Mouse (Mus musculus) lung, embryonic 14.5 days (tissue): ENCODE data around the gene Gdf15. TPM values are rescaled to one million over a fixed set of nuclear protein-coding genes. Genes with fewer than 3 reads are reported as not detected.

ENCODE experiments used
- ATAC-seq: fragments of 200-750 bp; cut with Nextera tagmentation; 2 replicates; pipeline ENCODE4 v1.8.0; 2017; ENCODE audit warnings: mild to moderate bottlenecking, moderate TSS enrichment, moderate library complexity; ENCODE audit not compliant: insufficient read depth
- DNase-seq: peaks from one replicate; pipeline ENCODE4 v3.0.0-alpha.2; 2015
- H3K27ac ChIP-seq: fragments of 300-500 bp; sonication (generic); 2 replicates; pipeline ENCODE4 v1.5.1; 2014; ENCODE audit warnings: low read depth, mild to moderate bottlenecking, moderate library complexity
- H3K27me3 ChIP-seq: fragments of 300-500 bp; sonication (generic); 2 replicates; pipeline ENCODE4 v1.6.1; 2014; ENCODE audit warnings: low read length, control low read depth; ENCODE audit not compliant: insufficient read depth
- H3K36me3 ChIP-seq: fragments of 300-500 bp; sonication (generic); 2 replicates; pipeline ENCODE4 v1.6.1; 2014; ENCODE audit warnings: control low read depth; ENCODE audit not compliant: insufficient read depth
- H3K4me1 ChIP-seq: fragments of 300-500 bp; sonication (generic); 2 replicates; pipeline ENCODE4 v1.6.1; 2014; ENCODE audit warnings: antibody characterized with exemption, control low read depth; ENCODE audit not compliant: insufficient read depth
- H3K4me2 ChIP-seq: fragments of 300-500 bp; sonication (generic); 2 replicates; pipeline ENCODE4 v1.6.1; 2014; ENCODE audit warnings: mild to moderate bottlenecking
- H3K4me3 ChIP-seq: fragments of 300-500 bp; sonication (generic); 2 replicates; pipeline ENCODE4 v1.5.1; 2014; ENCODE audit warnings: low read depth, low read length
- H3K9ac ChIP-seq: fragments of 300-500 bp; sonication (generic); 2 replicates; pipeline ENCODE4 v1.6.1; 2014
- H3K9me3 ChIP-seq: fragments of 300-500 bp; sonication (generic); 2 replicates; pipeline ENCODE4 v1.6.1; 2016; ENCODE audit warnings: low read depth, low read length, control low read depth
- CTCF ChIP-seq: IDR thresholded peaks from 2 replicates; pipeline ENCODE4 v1.5.1; 2016; ENCODE audit warnings: antibody characterized with exemption, low read depth
- WGBS: fragments of 180-500 bp; shearing (Covaris S2); extraction: QIAGEN DNeasy Blood & Tissue Kit; methylation state at CpG from one replicate; pipeline ENCODE4 v1.1.7; 2014; 5-methylcytosine and 5-hydroxymethylcytosine counted together
- polyA plus RNA-seq: library from polyadenylated mRNA; unstranded; fragments of >200 nt; fragmentation: Nextera tagmentation; extraction: Ambion mirVana; gene quantifications from 2 replicates; pipeline ENCODE4 v1.2.1, GENCODE M21; 2014

The Gdf15 gene
- polyA plus RNA-seq, 1 experiment from 2014 or later, result 0.12 TPM

DNA sequence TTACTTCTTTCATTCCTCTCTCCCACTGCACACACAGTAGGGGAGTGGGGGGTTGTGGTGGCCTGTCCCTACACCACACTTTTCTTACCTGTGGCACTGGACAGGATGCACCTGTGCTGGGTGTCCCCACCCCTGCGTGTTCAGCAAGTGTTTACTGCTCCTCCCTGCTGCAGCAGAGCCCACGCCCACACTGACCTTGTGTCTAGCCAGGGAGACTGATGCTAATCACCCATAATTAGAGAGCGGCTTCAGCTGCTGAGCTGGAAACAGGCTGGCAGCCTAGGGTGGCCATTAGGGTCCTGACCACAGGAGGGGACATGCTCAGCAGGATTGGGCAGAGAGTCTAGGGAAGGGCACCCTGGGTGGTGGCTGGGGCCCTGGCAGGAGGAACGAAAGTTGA, 42.5 kb upstream of the Gdf15 start:
- H3K4me3 ChIP-seq, result peak overlapping the region; percentile 68; the same call in 1 of the 2 replicates
- H3K27ac ChIP-seq, result peak overlapping the region; percentile 95; the same call in 1 of the 2 replicates
- TF ChIP-seq CTCF, result no peak
- H3K27me3 ChIP-seq, result no peaks in the 10 kb centered on the region
- H3K36me3 ChIP-seq, result peaks cover 29% of the 10 kb centered on the region
- 70% methylated on average over 4 of the region's 4 CpGs for WGBS
- peaks cover 10% of the 10 kb centered on the region for H3K4me1 ChIP-seq
- H3K9ac ChIP-seq, result no peak overlapping the region
- H3K9me3 ChIP-seq, result no peaks in the 10 kb centered on the region
- H3K4me2 ChIP-seq, result peak overlapping the region; percentile 93
- ATAC-seq, result no peak
- no peak for DNase-seq

DNA sequence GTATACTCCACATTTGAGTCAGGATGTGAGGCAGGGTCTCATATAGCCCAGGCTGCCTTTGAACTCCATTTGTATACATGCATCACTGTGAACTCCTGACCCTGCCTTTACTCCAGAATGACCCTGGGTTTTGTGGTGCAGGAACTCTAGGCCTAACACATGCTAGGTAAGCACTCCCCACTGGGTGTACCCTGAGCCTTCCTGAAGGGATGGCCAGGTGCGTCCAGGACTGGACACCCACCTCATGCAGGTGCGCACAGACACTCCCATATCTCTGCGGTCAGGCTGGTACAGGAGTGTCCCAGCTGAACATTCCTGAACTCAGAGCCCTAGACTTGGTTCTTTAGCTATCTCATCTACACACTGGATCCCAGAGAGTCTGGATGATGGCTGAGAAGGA, 41.9 kb upstream of the Gdf15 start:
- H3K4me2 ChIP-seq, result peak overlapping the region; percentile 93
- 70% methylated on average over 3 of the region's 3 CpGs for WGBS
- no peak for TF ChIP-seq CTCF
- DNase-seq (no peak), ATAC-seq (no peak)
- H3K4me1 ChIP-seq, result peaks cover 10% of the 10 kb centered on the region
- H3K4me3 ChIP-seq, result peak overlapping the region; percentile 68
- H3K9me3 ChIP-seq, result no peaks in the 10 kb centered on the region
- peak overlapping the region; percentile 79 for H3K9ac ChIP-seq
- H3K36me3 ChIP-seq, result peaks cover 23% of the 10 kb centered on the region
- H3K27me3 ChIP-seq, result no peaks in the 10 kb centered on the region
- H3K27ac ChIP-seq, result peak overlapping the region; percentile 95

DNA sequence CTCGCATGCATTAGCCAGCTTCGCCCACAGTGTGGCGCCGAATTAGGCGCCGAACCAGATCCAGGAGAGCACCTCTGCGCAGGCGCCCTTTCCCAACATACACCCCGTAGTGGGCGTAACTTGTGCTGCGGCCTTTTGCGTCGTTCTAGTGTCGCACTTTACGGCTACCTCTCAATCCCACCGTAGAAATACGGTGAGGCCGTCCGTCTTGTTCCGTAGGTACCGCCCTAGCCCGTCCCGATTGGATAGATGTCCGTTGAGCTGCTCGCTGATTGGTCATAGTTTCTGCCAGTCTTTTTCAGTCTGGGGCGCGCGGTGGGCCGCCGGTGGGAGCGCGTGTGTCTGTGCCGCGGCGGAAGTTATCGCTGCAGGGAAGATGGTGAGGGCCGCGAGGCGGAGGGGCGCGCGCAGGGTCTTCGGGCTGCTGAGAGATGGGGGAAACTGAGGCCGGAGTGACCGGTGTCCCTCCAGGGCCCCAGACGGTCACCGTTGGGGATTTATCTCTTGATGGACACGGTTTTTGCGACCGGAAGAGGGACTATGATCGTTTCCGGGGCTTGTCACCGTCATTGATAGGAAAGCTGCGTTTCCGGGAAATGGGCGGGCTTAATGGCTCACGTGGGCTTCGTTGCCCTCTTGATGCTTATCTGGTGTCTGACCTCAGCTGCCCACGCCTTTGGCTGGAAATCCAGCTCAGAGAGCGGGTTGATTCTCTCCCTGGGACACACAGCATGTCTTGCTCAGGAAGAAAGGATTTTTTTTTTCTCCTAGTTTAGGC, 41.0 kb upstream of the Gdf15 start, which contains the start of gene Lsm4:
TSS of gene Lsm4 (plus strand) at position 170 of the 778 bp plus-strand sequence.
- ATAC-seq (peak; percentile 97), DNase-seq (peak; percentile 100)
- Histone ChIP-seq H3K9me3 (no peaks in the 10 kb centered on the region), H3K27ac (peak within 1 kb of the TSS; percentile 95), H3K27me3 (no peaks in the 10 kb centered on the region), H3K4me3 (peak within 1 kb of the TSS; percentile 68), H3K9ac (peak within 1 kb of the TSS; percentile 79), H3K4me2 (peak within 1 kb of the TSS; percentile 93), H3K36me3 (peaks cover 15% of the 10 kb centered on the region), H3K4me1 (peaks cover 10% of the 10 kb centered on the region)
- TF ChIP-seq CTCF, result peak; percentile 85
- WGBS, result under 1% methylated on average over 60 of the region's 60 CpGs

DNA sequence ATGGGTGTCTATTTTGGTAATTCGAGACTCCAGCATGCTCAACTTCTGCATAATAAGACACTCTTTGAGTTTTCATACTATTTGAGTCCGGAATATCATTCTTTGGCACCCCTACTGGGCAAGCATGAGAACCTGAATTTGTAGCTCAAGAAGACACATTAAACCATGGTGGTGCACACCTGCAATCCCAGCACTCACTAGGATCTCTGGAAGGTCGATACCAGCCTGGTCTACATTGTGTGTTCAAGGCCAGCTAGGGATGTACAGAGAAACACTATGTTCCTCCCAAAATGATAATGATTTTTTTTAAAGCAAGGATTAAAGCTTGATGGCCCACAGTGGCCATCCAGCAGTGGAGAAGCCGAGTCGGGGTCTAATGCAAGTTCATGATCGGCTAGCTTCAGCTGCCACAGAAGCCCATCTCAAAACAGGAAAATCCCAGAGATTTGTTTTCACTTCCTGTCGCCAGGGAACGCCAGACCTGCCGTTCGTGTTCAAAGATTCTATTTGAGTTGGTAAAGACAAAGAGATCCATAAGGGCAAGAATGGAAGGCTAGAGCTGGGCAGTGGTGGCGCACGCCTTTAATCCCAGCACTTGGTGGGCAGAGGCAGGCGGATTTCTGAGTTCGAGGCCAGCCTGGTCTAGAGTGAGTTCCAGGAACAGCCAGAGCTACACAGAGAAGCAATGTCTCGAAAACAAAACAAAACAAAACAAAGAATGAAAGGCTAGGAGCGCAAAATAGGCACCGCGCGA, 40.2 kb upstream of the Gdf15 start:
- peak overlapping the region; percentile 93 for H3K4me2 ChIP-seq
- H3K4me1 ChIP-seq, result peaks cover 10% of the 10 kb centered on the region
- peak overlapping the region; percentile 77 for H3K27ac ChIP-seq
- 38% methylated on average over 19 of the region's 19 CpGs for WGBS
- ATAC-seq (no peak; the same call in 1 of the 2 replicates), DNase-seq (no peak)
- peaks cover 7% of the 10 kb centered on the region; the same call in 1 of the 2 replicates for H3K36me3 ChIP-seq
- no peaks in the 10 kb centered on the region for H3K27me3 ChIP-seq
- H3K4me3 ChIP-seq, result peak overlapping the region; percentile 68
- TF ChIP-seq CTCF, result no peak
- H3K9me3 ChIP-seq, result no peaks in the 10 kb centered on the region
- H3K9ac ChIP-seq, result peak overlapping the region; percentile 53

DNA sequence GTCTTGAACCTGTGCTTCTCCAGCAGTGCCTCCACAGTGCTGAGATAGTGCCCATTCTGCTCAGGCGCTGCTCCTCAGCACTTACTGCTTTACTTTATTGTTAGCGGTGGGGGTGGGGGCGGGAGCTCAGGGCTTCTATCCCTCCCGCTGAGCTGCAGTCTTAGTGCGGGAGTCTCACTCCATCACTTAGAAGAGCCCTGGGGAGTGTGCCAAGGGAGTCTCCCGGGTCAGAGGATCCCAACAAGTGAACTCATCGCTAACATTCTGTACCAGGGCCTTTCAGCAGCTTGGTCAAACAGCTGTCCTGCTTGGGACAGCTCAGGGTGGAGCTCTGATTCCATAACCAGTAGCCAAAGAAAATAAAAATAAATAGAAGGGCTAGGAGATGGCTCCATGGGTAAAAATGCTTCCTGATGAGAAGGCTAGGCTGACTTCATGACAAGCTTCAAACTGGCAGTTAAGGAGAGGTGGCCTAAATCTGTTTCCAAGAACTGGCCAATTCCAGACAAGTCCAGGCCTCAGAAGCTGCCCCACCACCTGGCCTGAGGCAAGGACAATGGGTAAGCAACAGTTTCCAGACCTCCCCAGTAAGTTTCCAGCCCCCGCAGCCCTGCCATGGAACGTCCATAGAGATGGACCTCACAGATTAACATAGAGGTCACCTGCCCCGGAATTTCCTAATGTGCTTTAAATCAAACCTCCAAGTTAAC, 39.5 kb upstream of the Gdf15 start:
- Histone ChIP-seq H3K27me3 (no peaks in the 10 kb centered on the region), H3K4me3 (no peak overlapping the region), H3K27ac (no peak overlapping the region), H3K4me2 (no peak overlapping the region), H3K4me1 (peaks cover 10% of the 10 kb centered on the region), H3K9ac (no peak overlapping the region), H3K9me3 (no peaks in the 10 kb centered on the region), H3K36me3 (peaks cover 3% of the 10 kb centered on the region; the same call in 1 of the 2 replicates)
- no peak for TF ChIP-seq CTCF
- no peak for ATAC-seq
- 63% methylated on average over 10 of the region's 10 CpGs for WGBS
- DNase-seq, result no peak

DNA sequence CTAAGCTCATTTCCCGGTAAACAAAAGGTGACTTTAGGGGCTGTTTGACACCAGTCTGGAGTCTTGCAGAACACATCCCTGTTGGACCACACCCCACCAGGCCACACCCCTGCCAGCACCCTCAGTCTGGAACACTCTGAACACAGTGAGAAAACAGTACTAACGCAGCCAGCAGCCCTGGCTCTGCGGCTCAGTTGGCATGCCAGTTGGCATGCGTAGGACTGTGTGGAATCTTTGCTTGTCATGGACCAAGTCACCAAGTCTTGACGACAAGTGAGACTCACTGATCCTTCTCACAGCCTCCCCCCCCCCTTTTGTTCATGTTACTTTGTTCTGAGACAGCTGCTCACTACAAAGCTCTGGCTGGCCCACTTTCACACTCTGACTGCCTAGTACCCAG, 34.8 kb upstream of the Gdf15 start:
- Histone ChIP-seq H3K9me3 (no peaks in the 10 kb centered on the region), H3K36me3 (no peaks in the 10 kb centered on the region), H3K27me3 (no peaks in the 10 kb centered on the region), H3K27ac (no peak overlapping the region), H3K4me2 (no peak overlapping the region), H3K9ac (no peak overlapping the region), H3K4me3 (no peak overlapping the region), H3K4me1 (no peaks in the 10 kb centered on the region)
- WGBS, result 64% methylated on average over 5 of the region's 5 CpGs
- DNase-seq (no peak), ATAC-seq (no peak)
- no peak for TF ChIP-seq CTCF
